Mouse (Mus musculus) spleen, postnatal 4 days (tissue): ENCODE data around the gene Map3k10.

ENCODE experiments used
- DNase-seq, 2 experiments: peaks; one replicate each; pipeline ENCODE4 v3.0.0; 2022; ENCODE audit warnings: low spot score in 2 of 2

Gene Map3k10

DNA sequence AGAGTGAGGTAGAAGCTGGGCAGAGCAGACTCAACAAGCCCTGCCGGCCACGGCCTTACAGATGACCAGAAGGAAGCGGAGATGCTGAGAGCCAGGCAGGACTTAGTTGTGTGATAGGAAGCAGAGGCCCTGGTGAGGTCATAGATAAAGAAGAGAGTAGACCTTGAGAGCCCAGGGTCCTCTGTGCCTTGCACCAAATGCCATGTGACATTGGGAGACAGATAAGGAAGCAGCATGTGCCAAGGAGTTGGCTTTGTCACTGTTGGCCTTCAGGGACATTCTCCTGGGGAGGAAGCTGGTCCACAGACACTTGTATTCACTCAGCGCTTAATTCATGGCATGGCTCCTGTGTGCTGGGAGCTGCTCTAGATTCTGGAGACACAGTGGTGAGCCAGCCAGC, 65.1 kb downstream of the Map3k10 start:
- DNase-seq, result no peak

DNA sequence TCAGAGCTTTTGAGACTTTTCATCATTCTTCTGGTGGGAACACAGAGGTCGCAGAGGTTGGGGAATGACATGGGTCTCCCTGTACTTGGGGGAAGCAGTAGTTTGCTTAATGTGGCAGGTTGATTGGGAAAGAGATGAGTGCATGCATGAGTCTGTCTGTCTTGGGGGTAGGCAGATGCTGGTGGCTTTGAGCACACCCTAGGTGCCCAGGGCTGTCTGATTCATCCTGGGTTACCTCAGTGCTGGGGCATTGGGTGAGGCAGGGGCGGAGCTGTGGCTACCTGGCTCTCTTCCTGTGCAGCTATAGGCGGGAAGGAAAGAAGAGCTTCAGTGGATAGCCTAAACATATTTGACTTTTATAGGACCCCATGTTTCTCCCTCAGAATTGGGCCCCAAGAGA, 66.3 kb downstream of the Map3k10 start:
- no peak for DNase-seq

- no peak for DNase-seq
Observed at GRCm38 (mm10) chr7:27607580-27607979, 66.8 kb downstream of the Map3k10 start.

DNA sequence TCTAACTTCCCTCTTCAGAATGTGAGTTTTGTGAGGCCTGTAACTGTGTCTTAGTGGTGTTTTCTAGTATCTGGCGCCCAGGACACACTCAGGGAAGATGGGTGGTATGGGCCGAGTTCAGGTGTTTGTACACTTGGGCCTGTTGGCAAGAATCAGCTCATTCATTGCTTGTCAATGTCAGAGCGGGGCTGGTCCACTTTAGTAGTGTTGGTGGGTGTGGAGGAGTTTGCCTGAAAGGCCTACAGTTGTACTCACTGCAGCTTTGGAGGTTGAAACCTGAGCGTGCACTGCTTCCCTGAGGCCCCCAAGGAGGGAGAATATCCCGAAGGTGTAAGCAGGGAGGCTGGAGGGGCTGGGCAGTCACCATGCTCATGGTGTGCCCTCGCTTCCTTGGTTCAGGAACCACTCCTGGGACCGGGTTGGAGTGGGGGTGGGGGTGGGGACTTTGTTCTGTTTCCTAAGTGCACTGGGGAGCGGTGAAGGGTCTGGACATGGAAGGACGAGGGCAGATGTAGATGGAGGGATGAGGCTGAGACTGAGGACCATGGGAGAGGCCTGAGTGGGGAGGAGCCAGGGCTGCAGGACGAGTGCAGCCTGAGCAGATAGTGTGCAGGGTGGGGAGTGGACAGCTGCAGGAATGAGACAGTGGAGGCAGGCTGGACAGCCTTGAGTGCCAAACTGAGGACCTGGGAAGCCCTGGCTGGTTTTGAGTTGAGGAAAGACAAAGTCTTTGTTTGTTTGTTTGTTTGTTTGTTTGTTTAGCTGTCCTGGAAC, 67.7 kb downstream of the Map3k10 start:
- DNase-seq, result no peak
